Mouse (Mus musculus) liver, adult 2 months (tissue): ENCODE measurements around the gene Fam19a3. TPM values are rescaled to one million over a fixed set of nuclear protein-coding genes. Genes with fewer than 3 reads are reported as not detected.

ENCODE experiments used
- DNase-seq: peaks from one replicate; pipeline ENCODE4 v3.0.0-alpha.2; 2011; ENCODE audit warnings: low read depth, low spot score; ENCODE audit errors: extremely low read depth
- H3K27ac ChIP-seq: fragments of 200-500 bp; replicated peaks from 2 replicates; pipeline ENCODE4 v1.5.1; 2012; ENCODE audit warnings: low read depth, mild to moderate bottlenecking, control low read depth, inconsistent platforms, low read length; ENCODE audit not compliant: insufficient read depth
- H3K27me3 ChIP-seq: fragments of 200-500 bp; 2 replicates; pipeline ENCODE4 v1.6.1; 2012; ENCODE audit warnings: mild to moderate bottlenecking, moderate library complexity, low read length, inconsistent platforms; ENCODE audit not compliant: control insufficient read depth, insufficient read depth
- H3K36me3 ChIP-seq: fragments of 200-500 bp; 2 replicates; pipeline ENCODE4 v1.6.1; 2012; ENCODE audit warnings: low read length, inconsistent platforms; ENCODE audit not compliant: control insufficient read depth, insufficient read depth
- H3K4me1 ChIP-seq: fragments of 200-500 bp; 2 replicates; pipeline ENCODE4 v1.6.1; 2011; ENCODE audit warnings: low read length; ENCODE audit not compliant: control insufficient read depth, insufficient read depth
- H3K4me3 ChIP-seq: fragments of 200-500 bp; 2 replicates; pipeline ENCODE4 v1.5.1; 2011; ENCODE audit warnings: low read depth, mild to moderate bottlenecking, control low read depth, low read length, moderate library complexity; ENCODE audit not compliant: insufficient read depth
- H3K79me2 ChIP-seq: fragments of 200-500 bp; 2 replicates; pipeline ENCODE4 v1.6.1; 2012; ENCODE audit warnings: inconsistent platforms, mild to moderate bottlenecking, low read length, moderate library complexity; ENCODE audit not compliant: control insufficient read depth, insufficient read depth
- H3K9ac ChIP-seq: fragments of 200-500 bp; 2 replicates; pipeline ENCODE4 v1.6.1; 2012; ENCODE audit warnings: low read depth, mild to moderate bottlenecking, control low read depth, inconsistent platforms, low read length
- CTCF ChIP-seq: fragments of 200-500 bp; IDR thresholded peaks from 2 replicates; pipeline ENCODE4 v1.5.1; 2011; ENCODE audit warnings: low read depth, low read length, control low read depth
- POLR2A ChIP-seq: fragments of 200-500 bp; IDR thresholded peaks from 2 replicates; pipeline ENCODE4 v1.6.1; 2011; ENCODE audit warnings: low read length, control low read depth; ENCODE audit not compliant: insufficient read depth; ENCODE audit errors: extremely low read depth
- WGBS: fragments of 180-500 bp; shearing (Covaris S2); methylation state at CpG from one replicate; pipeline ENCODE4 v1.1.7; 2018; 5-methylcytosine and 5-hydroxymethylcytosine counted together
- polyA plus RNA-seq: library from polyadenylated mRNA; depleted of rRNA; stranded (reverse); fragments of >200 nt; gene quantifications from 2 replicates; pipeline ENCODE4 v1.2.3, GENCODE M21; 2012
- total RNA-seq: library from RNA; depleted of rRNA; stranded (reverse); fragments of >200 nt; gene quantifications from 2 replicates; pipeline ENCODE4 v1.2.3, GENCODE M21; 2014

The Fam19a3 gene
- total and polyA plus RNA-seq, 2 experiments = under 0.01 to 0.05 TPM

- Histone ChIP-seq H3K9ac (no peak overlapping the region), H3K79me2 (no peaks in the 10 kb centered on the region), H3K36me3 (peaks cover 12% of the 10 kb centered on the region; the same call in 1 of the 2 replicates), H3K4me1 (peaks cover 9% of the 10 kb centered on the region), H3K27ac (no peak overlapping the region), H3K4me3 (no peak overlapping the region), H3K27me3 (no peaks in the 10 kb centered on the region)
- DNase-seq = no peak
- WGBS = 79% methylated on average over 15 of the region's 15 CpGs
- no peak for TF ChIP-seq CTCF
- TF ChIP-seq POLR2A = no peak
Measured at GRCm38 (mm10) chr3:104795661-104796340, 14.2 kb upstream of the Fam19a3 start.

GRCm38 (mm10) chr3:104794953-104795470 is 13.4 kb upstream of the Fam19a3 start:
- peaks cover 10% of the 10 kb centered on the region for H3K4me1 ChIP-seq
- peaks cover 4% of the 10 kb centered on the region; the same call in 1 of the 2 replicates for H3K36me3 ChIP-seq

GRCm38 (mm10) chr3:104793871-104794828 is 12.5 kb upstream of the Fam19a3 start:
- peak overlapping the region; percentile 32; the same call in 1 of the 2 replicates for H3K27ac ChIP-seq
- peaks cover 3% of the 10 kb centered on the region; the same call in 1 of the 2 replicates for H3K36me3 ChIP-seq
- no peak overlapping the region for H3K4me3 ChIP-seq
- peak; percentile 53 for DNase-seq
- peaks cover 15% of the 10 kb centered on the region for H3K4me1 ChIP-seq
- no peaks in the 10 kb centered on the region for H3K79me2 ChIP-seq
- TF ChIP-seq POLR2A (no peak), CTCF (no peak)
- H3K9ac ChIP-seq = no peak overlapping the region; the same call in 1 of the 2 replicates
- WGBS = 64% methylated on average over 20 of the region's 20 CpGs
- no peaks in the 10 kb centered on the region for H3K27me3 ChIP-seq

More at GRCm38 (mm10) chr3:104794953-104795470, 13.4 kb upstream of the Fam19a3 start:
- H3K27me3 ChIP-seq = no peaks in the 10 kb centered on the region
- no peak overlapping the region for H3K4me3 ChIP-seq
- DNase-seq = no peak
- H3K9ac ChIP-seq = no peak overlapping the region
- 83% methylated on average over 12 of the region's 12 CpGs for WGBS
- no peaks in the 10 kb centered on the region for H3K79me2 ChIP-seq
- TF ChIP-seq CTCF = no peak
- TF ChIP-seq POLR2A = no peak
- no peak overlapping the region for H3K27ac ChIP-seq

- Histone ChIP-seq H3K4me3 (no peak overlapping the region), H3K4me1 (peaks cover 17% of the 10 kb centered on the region), H3K36me3 (no peaks in the 10 kb centered on the region; the same call in 1 of the 2 replicates), H3K27ac (no peak overlapping the region), H3K9ac (no peak overlapping the region), H3K79me2 (no peaks in the 10 kb centered on the region), H3K27me3 (no peaks in the 10 kb centered on the region)
- WGBS = 62% methylated on average over 15 of the region's 15 CpGs
- DNase-seq = no peak
- no peak for TF ChIP-seq POLR2A
- TF ChIP-seq CTCF = no peak
Measured at GRCm38 (mm10) chr3:104792360-104793270, 11.0 kb upstream of the Fam19a3 start.

GRCm38 (mm10) chr3:104791671-104792070 is 10.0 kb upstream of the Fam19a3 start:
- Histone ChIP-seq H3K27ac (no peak overlapping the region), H3K79me2 (no peaks in the 10 kb centered on the region), H3K4me3 (no peak overlapping the region), H3K4me1 (peaks cover 17% of the 10 kb centered on the region), H3K27me3 (no peaks in the 10 kb centered on the region), H3K36me3 (no peaks in the 10 kb centered on the region; the same call in 1 of the 2 replicates), H3K9ac (no peak overlapping the region)
- TF ChIP-seq CTCF (no peak), POLR2A (no peak)
- 93% methylated on average over 8 of the region's 8 CpGs for WGBS
- DNase-seq = no peak
